Mouse (Mus musculus) kidney, embryonic 16.5 days (tissue): ENCODE measurements around the gene H2al1c. TPM values are rescaled to one million over a fixed set of nuclear protein-coding genes. Genes with fewer than 3 reads are reported as not detected.

Source experiments
- polyA plus RNA-seq: library from polyadenylated mRNA; unstranded; fragments of >200 nt; fragmentation: Nextera tagmentation; extraction: Ambion mirVana; gene quantifications from 2 replicates; pipeline ENCODE4 v1.2.1, GENCODE M21; 2015

The H2al1c gene
- polyA plus RNA-seq, 1 experiment from 2014 or later: not detected

Other genes starting within 250 kb of the H2al1c start
- gene H2al1a, start 6.4 kb upstream of the H2al1c start, polyA plus RNA-seq: not detected in 2 replicates
- not detected in 2 replicates for gene H2al1b, start 3.2 kb upstream of the H2al1c start, polyA plus RNA-seq
- gene H2al1d, start 3.2 kb downstream of the H2al1c start, polyA plus RNA-seq: not detected in 2 replicates
- not detected in 2 replicates for gene H2al1e, start 6.3 kb downstream of the H2al1c start, polyA plus RNA-seq
- not detected in 2 replicates for gene H2al1f, start 9.5 kb downstream of the H2al1c start, polyA plus RNA-seq
- gene H2al1g, start 12.6 kb downstream of the H2al1c start, polyA plus RNA-seq: not detected in 2 replicates
- gene H2al1h, start 15.8 kb downstream of the H2al1c start, polyA plus RNA-seq: not detected in 2 replicates
- not detected in 2 replicates for gene H2al1i, start 19.0 kb downstream of the H2al1c start, polyA plus RNA-seq
- gene H2al1j, start 22.2 kb downstream of the H2al1c start, polyA plus RNA-seq: not detected in 2 replicates